Mouse (Mus musculus) urinary bladder, adult 2 months (tissue): ENCODE results near the gene Mat2a. TPM values are rescaled to one million over a fixed set of nuclear protein-coding genes. Genes with fewer than 3 reads are reported as not detected.

Experiments
- DNase-seq: peaks from one replicate; pipeline ENCODE4 v3.0.0; 2022; ENCODE audit warnings: low spot score
- polyA plus RNA-seq: library from polyadenylated mRNA; depleted of rRNA; stranded (reverse); fragments of >200 nt; gene quantifications from 2 replicates; pipeline ENCODE4 v1.2.3, GENCODE M21; 2012; rRNA removed

Gene Mat2a
- polyA plus RNA-seq, 1 experiment: 243 TPM

GRCm38 (mm10) chr6:72383142-72383820, 56.1 kb downstream of the Mat2a start:
- DNase-seq: no peak

Other genes starting within 250 kb of the Mat2a start
- 20.2 and 24.1 TPM in 2 replicates for gene Atoh8, start 204.0 kb downstream of the Mat2a start, polyA plus RNA-seq
- not detected in 2 replicates for gene Sftpb, start 134.9 kb downstream of the Mat2a start, polyA plus RNA-seq
- 23.6 and 24.0 TPM in 2 replicates for gene Usp39, start 94.4 kb downstream of the Mat2a start, polyA plus RNA-seq
- gene 0610030E20Rik, start 92.2 kb downstream of the Mat2a start, polyA plus RNA-seq: 28.1 and 37.6 TPM in 2 replicates
- gene Tmem150a, start 84.1 kb downstream of the Mat2a start, polyA plus RNA-seq: 26.6 and 27.0 TPM in 2 replicates
- 88.8 and 100 TPM in 2 replicates for gene Rnf181, start 72.6 kb downstream of the Mat2a start, polyA plus RNA-seq
- 91.1 and 102 TPM in 2 replicates for gene Vamp5, start 59.1 kb downstream of the Mat2a start, polyA plus RNA-seq
- gene Vamp8, start 48.9 kb downstream of the Mat2a start, polyA plus RNA-seq: 258 and 282 TPM in 2 replicates
- 27.3 and 31.4 TPM in 2 replicates for gene Ggcx, start 25.2 kb downstream of the Mat2a start, polyA plus RNA-seq
- gene Sh2d6, start 82.1 kb upstream of the Mat2a start, polyA plus RNA-seq: 2.2 and 2.8 TPM in 2 replicates
- gene Capg, start 104.8 kb upstream of the Mat2a start, polyA plus RNA-seq: 115 and 129 TPM in 2 replicates
- gene Elmod3, start 158.9 kb upstream of the Mat2a start, polyA plus RNA-seq: 18.4 and 19.1 TPM in 2 replicates
- 19.6 and 22.7 TPM in 2 replicates for gene Retsat, start 158.9 kb upstream of the Mat2a start, polyA plus RNA-seq
- gene Tgoln1, start 177.4 kb upstream of the Mat2a start, polyA plus RNA-seq: 68.9 and 70.1 TPM in 2 replicates